Mouse (Mus musculus): ENCODE data around the gene Rnf215. TPM values are rescaled to one million over a fixed set of nuclear protein-coding genes. Genes with fewer than 3 reads are reported as not detected.
A peak's percentile ranks its signal among the peaks of the same experiment; 100 is the strongest.

Gene Rnf215
- total RNA-seq, 2 experiments from 2014 or later: 57.0 to 58.6 TPM

DNA sequence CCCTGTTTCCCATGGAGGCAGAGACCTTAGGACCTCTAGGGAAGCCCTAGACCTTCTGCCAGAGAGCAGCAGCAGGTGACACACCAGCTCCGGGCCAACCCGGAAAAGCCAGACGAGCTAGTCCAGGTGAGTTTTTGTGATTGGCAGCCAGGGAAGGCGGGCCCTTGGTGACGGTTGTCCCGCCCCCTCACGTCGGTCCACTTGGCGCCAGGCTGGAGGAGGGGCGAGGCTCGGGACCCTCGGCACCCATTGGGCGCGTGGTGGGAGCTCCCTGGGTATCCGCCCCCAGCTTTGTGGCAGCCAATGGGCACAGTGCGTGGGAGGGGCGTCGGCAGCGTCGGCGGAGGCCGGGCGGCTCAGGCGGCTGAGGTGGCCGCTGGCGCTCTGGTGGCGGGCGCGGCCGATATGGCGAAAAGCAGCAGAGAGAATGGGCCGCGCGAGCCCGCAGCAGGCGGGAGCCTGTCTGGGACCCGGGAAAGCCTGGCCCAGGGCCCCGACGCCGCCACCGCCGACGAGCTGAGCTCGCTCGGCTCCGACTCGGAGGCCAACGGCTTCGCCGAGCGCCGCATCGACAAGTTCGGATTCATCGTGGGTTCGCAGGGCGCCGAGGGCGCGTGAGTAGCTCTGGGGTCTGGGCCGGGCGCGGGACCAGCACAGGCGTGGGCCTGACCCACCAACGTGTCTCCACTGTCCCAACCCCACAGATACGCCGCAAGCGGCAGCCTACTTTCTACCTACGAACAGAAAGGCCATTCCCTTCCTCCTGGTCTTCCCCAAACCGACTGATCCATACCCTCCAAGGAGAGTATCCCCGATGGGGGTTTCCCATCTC, 51.7 kb downstream of the Rnf215 start, which contains the start of gene Tbc1d10a:
Tbc1d10a (plus strand) TSS at position 304 of the 832 bp plus-strand sequence.
- DNase-seq: peak; percentile 99
- intact Hi-C loops (cut with DNase I): no loop called here

DNA sequence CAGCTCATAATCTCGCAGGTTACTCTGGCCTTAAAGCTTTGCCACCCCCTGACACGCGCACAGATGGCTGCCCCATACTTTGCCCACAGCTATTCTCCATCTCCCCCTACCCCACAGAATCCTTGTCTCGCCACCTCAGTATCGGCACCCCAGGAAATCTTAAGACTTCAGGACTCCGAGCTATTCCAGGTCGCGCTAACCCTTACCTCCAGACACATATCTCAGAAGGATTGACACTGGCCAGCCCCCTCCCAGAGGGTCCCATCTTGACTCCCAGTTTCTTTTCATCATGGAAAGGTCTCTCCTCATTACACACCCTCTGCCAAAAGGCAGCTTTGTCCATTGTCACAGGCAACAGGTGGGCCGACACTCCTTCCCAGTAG, 52.3 kb downstream of the Rnf215 start:
- intact Hi-C loops (cut with DNase I): no loop called here
- peak; percentile 10 for DNase-seq

DNA sequence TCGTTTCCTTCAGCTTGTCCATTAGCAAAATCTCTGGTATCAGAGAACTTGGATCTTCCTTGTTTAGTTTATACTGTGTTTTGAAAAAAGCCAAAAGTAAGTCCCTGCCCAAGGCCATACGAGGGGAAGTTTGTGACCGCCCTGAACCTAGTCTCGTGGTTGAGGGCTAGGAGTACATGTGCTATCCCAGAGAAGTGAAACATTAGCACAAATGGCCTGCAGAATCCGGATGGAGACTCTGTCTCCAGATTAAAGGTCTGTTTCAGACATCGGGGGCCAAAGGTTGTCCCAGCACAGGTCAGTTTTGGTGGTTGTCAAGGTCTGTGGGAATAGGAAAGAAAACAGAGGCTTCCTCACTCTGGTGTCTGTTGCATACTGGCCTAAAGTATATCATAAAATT, 54.2 kb downstream of the Rnf215 start:
- intact Hi-C loops (cut with DNase I): no loop called here
- no peak for DNase-seq

DNA sequence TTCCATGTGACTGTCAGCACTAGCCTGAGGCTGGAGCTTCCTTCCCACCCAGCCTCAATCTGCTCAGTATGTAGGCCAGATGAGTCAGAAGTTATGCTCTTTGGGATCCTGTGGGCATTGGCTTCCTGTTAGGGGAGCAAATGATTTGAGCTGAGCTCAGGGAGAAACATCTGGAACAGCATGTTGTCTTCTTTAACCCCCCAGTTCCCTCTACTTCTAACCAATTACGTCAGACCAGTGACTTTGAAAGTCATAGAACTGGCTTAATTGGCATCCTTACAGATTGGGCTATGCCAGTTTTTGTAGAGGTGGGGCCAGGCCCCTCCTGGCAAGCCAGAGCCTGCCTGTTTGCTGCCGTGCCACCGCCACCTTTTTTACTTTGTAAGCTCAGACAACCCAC, 55.7 kb downstream of the Rnf215 start:
- intact Hi-C loops (cut with DNase I): no loop called here
- DNase-seq: no peak

Small RNA genes within 50 kb of the gene (microRNA-seq; reads per million reads assigned to microRNA genes)
- 3.9 reads per million, percentile 8 among the genes with 10 or more reads in this experiment for gene Mir3060

Other genes starting within 250 kb of the Rnf215 start
- gene 4921536K21Rik, start 240.1 kb upstream of the Rnf215 start, total RNA-seq (2021): 1 to 10 TPM in 1 of 2 experiments, under 1 TPM in 1; 0.93 to 1.3 TPM
- gene Dusp18, start 240.0 kb upstream of the Rnf215 start, total RNA-seq (2021): 10 to 100 TPM; 28.8 to 29.1 TPM
- 10 to 100 TPM; 19.8 to 20.9 TPM for gene Slc35e4, start 220.5 kb upstream of the Rnf215 start, total RNA-seq (2021)
- gene Tcn2, start 203.0 kb upstream of the Rnf215 start, total RNA-seq (2021): 10 to 100 TPM; 10.1 to 10.9 TPM
- gene Pes1, start 171.2 kb upstream of the Rnf215 start, total RNA-seq (2021): 10 to 100 TPM; 55.8 to 56.3 TPM
- not detected for gene 4930556J24Rik, start 158.4 kb upstream of the Rnf215 start, total RNA-seq (2021)
- gene Gal3st1, start 151.6 kb upstream of the Rnf215 start, total RNA-seq (2021): 1 to 10 TPM; 4.6 to 5.4 TPM
- not detected for gene Sec14l4, start 103.7 kb upstream of the Rnf215 start, total RNA-seq (2021)
- 1 to 10 TPM; 2.3 to 4.5 TPM for gene Sec14l3, start 70.4 kb upstream of the Rnf215 start, total RNA-seq (2021)
- gene Mtfp1, start 39.8 kb upstream of the Rnf215 start, total RNA-seq (2021): 10 to 100 TPM; 15.3 to 16.3 TPM
- gene Sec14l2, start 11.8 kb upstream of the Rnf215 start, total RNA-seq (2021): 1 to 10 TPM; 6.8 to 8.3 TPM
- gene Ccdc157, start 25.1 kb downstream of the Rnf215 start, total RNA-seq (2021): 10 to 100 TPM; 12.1 to 13.5 TPM
- gene Sf3a1, start 25.1 kb downstream of the Rnf215 start, total RNA-seq (2021): 10 to 100 TPM; 75.5 to 93.4 TPM
- 10 to 100 TPM; 25.7 to 26.8 TPM for gene Tbc1d10a, start 51.6 kb downstream of the Rnf215 start, total RNA-seq (2021)
- 1 to 10 TPM; 1.8 to 1.9 TPM for gene Castor1, start 83.0 kb downstream of the Rnf215 start, total RNA-seq (2021)
- gene Osm, start 101.2 kb downstream of the Rnf215 start, total RNA-seq (2021): under 1 TPM in 1 of 2 experiments, not detected in 1; 0.30 TPM
- gene Lif, start 122.4 kb downstream of the Rnf215 start, total RNA-seq (2021): under 1 TPM; 0.08 TPM

Measured in left cerebral cortex, postnatal 4 days (tissue).